Mouse (Mus musculus): Measurements from ENCODE around the gene Dst. TPM values are rescaled to one million over a fixed set of nuclear protein-coding genes. Genes with fewer than 3 reads are reported as not detected.

The Dst gene
- polyA plus RNA-seq, 1 experiment from 2014 or later: 63.1 TPM

- Histone ChIP-seq H3K36me3 (replicated peaks; ENCODE audit: control insufficient read depth, insufficient read depth) (no peaks in the 10 kb centered on the region), H3K4me2 (replicated peaks) (no peak overlapping the region), H3K27me3 (ENCODE audit: control insufficient read depth, insufficient read depth, low read length) (no peaks in the 10 kb centered on the region), H3K4me3 (replicated peaks; ENCODE audit: low read length) (no peak overlapping the region), H3K9me3 (ENCODE audit: control insufficient read depth, low read length) (0 out of 2 replicates have a peak, but pooled peaks cover 9% of the 10 kb centered on the region), H3K9ac (no peak overlapping the region), H3K27ac (no peak overlapping the region), H3K4me1 (replicated peaks; ENCODE audit: control insufficient read depth, insufficient read depth, low read length) (no peaks in the 10 kb centered on the region)
- no peak for DNase-seq (ENCODE audit: low spot score)
- 91% methylated on average over 13 of the region's 13 CpGs for WGBS
- no peak for ATAC-seq (ENCODE audit: low FRiP score)
Measured at GRCm38 (mm10) chr1:33989643-33990042, 81.6 kb downstream of the Dst start.

DNA sequence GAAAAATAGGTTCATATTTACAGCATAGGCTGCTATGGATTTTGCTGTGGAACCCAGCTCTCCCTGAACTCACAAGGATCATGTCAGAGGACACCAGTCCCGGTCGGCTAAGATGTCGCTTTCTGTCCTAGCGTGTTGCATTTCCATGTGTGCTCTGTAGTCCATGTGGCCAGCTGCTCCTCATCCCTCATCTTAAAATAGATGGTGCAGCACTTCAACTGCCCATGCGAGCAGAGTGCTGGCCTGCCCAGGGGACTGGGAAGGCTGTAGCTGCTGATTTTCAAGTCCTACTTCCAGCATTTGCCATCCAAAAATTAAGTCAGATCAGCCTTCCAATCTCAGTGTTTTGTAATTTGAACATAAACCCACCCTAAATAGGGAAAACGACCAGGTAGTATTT, 83.0 kb downstream of the Dst start:
- Histone ChIP-seq H3K4me3 (replicated peaks; ENCODE audit: low read length) (no peak overlapping the region), H3K27ac (no peak overlapping the region), H3K27me3 (ENCODE audit: control insufficient read depth, insufficient read depth, low read length) (no peaks in the 10 kb centered on the region), H3K9ac (no peak overlapping the region), H3K4me2 (replicated peaks) (no peak overlapping the region), H3K4me1 (replicated peaks; ENCODE audit: control insufficient read depth, insufficient read depth, low read length) (no peaks in the 10 kb centered on the region), H3K9me3 (ENCODE audit: control insufficient read depth, low read length) (0 out of 2 replicates have a peak, but pooled peaks cover 2% of the 10 kb centered on the region), H3K36me3 (replicated peaks; ENCODE audit: control insufficient read depth, insufficient read depth) (no peaks in the 10 kb centered on the region)
- ATAC-seq (ENCODE audit: low FRiP score): no peak
- no peak for DNase-seq (ENCODE audit: low spot score)
- WGBS: 91% methylated on average over 6 of the region's 6 CpGs

DNA sequence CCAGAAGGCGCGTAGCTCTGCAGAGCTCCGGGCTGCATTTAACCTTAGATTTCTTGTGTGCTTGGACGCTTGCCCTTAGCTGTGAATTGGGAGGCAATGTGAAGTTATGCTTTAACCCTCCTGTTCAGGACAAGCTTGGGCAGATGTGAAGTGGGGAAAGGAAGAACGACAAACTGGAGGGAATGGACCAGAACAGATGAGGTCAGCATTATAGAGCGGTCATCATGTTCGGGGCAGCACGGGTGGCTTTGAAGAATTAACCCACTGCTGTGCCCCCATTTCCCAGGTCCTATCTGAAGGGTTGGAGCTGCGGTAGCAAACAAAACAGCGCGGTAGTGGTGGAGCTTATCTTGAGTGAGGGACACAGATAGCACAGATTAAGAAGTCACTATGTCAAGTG, 84.8 kb downstream of the Dst start:
- Histone ChIP-seq H3K4me2 (replicated peaks) (no peak overlapping the region), H3K4me1 (replicated peaks; ENCODE audit: control insufficient read depth, insufficient read depth, low read length) (no peaks in the 10 kb centered on the region), H3K4me3 (replicated peaks; ENCODE audit: low read length) (no peak overlapping the region), H3K36me3 (replicated peaks; ENCODE audit: control insufficient read depth, insufficient read depth) (no peaks in the 10 kb centered on the region), H3K27ac (no peak overlapping the region), H3K9ac (no peak overlapping the region), H3K27me3 (ENCODE audit: control insufficient read depth, insufficient read depth, low read length) (no peaks in the 10 kb centered on the region), H3K9me3 (ENCODE audit: control insufficient read depth, low read length) (no peaks in the 10 kb centered on the region)
- no peak for ATAC-seq (ENCODE audit: low FRiP score)
- DNase-seq (ENCODE audit: low spot score): no peak
- 90% methylated on average over 11 of the region's 11 CpGs for WGBS

DNA sequence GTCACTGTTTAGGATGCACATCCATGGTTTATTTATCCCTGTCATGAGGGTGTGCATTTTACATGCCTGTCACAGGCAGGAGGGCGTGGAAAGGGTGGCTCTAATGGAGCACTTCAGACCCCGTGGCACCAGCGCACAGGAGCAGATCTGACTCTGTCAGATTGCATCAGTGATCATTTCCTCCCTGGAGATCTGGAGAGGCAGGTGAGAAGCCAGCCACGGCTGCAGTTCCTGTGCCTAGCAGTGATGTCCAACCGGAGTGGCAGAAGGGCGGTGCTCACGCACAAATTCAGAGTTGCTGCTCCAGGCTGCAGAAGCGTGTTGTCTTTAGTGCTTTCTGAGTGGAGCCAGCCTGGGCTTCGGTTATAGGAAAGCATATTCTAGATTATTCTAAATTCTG, 86.2 kb downstream of the Dst start:
- Histone ChIP-seq H3K4me3 (replicated peaks; ENCODE audit: low read length) (no peak overlapping the region), H3K9ac (no peak overlapping the region), H3K9me3 (ENCODE audit: control insufficient read depth, low read length) (no peaks in the 10 kb centered on the region), H3K4me2 (replicated peaks) (no peak overlapping the region), H3K4me1 (replicated peaks; ENCODE audit: control insufficient read depth, insufficient read depth, low read length) (no peaks in the 10 kb centered on the region), H3K27me3 (ENCODE audit: control insufficient read depth, insufficient read depth, low read length) (no peaks in the 10 kb centered on the region), H3K27ac (no peak overlapping the region), H3K36me3 (replicated peaks; ENCODE audit: control insufficient read depth, insufficient read depth) (no peaks in the 10 kb centered on the region)
- ATAC-seq (ENCODE audit: low FRiP score) (no peak), DNase-seq (ENCODE audit: low spot score) (no peak)
- WGBS: 73% methylated on average over 9 of the region's 9 CpGs

- Histone ChIP-seq H3K4me3 (replicated peaks; ENCODE audit: low read length) (no peak overlapping the region), H3K36me3 (replicated peaks; ENCODE audit: control insufficient read depth, insufficient read depth) (no peaks in the 10 kb centered on the region), H3K9me3 (ENCODE audit: control insufficient read depth, low read length) (no peaks in the 10 kb centered on the region), H3K27ac (no peak overlapping the region), H3K27me3 (ENCODE audit: control insufficient read depth, insufficient read depth, low read length) (no peaks in the 10 kb centered on the region), H3K4me2 (replicated peaks) (no peak overlapping the region), H3K4me1 (replicated peaks; ENCODE audit: control insufficient read depth, insufficient read depth, low read length) (no peaks in the 10 kb centered on the region), H3K9ac (no peak overlapping the region)
- WGBS: 85% methylated on average over 6 of the region's 6 CpGs
- DNase-seq (ENCODE audit: low spot score) (no peak), ATAC-seq (ENCODE audit: low FRiP score) (no peak)
Measured at GRCm38 (mm10) chr1:33995386-33995785, 87.4 kb downstream of the Dst start.

DNA sequence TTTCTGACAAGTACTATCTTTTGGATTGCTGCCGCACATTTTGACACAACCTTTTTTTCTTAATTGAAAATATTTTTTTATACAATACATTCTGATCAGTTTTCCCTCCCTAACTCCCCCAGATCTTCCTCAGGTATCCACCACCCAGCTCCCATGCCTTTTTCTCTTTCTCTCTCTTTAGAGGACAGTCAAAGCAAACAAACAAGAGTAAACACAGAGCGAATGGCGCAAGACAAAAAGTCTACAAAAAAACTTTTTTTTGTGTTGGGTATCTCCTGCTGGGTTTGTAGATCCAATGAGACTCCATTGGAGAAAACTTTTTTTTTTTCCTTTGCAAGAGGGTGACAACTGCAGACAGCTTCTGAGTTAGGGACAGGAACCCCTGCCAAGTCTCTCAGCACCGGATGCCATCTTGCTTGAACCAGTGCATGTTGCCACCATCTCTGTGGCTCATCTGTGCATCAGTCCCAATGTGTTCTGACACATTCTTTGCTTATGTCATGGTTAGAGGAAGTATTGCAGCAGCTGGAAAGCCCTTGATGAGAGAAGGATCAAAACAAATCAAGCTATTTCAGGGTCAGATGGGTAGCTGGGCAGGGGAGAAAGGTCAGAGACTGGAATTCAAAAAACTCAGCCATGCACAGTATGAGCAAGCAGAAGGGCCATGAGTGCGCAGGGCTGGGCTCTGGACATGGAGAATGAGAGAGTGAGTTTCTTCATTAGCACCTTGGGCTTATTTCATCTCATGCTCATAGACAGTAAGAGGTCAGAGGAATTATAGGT, 88.3 kb downstream of the Dst start:
- H3K36me3 ChIP-seq (replicated peaks; ENCODE audit: control insufficient read depth, insufficient read depth): no peaks in the 10 kb centered on the region
- no peak overlapping the region for H3K4me3 ChIP-seq (replicated peaks; ENCODE audit: low read length)
- no peak for DNase-seq (ENCODE audit: low spot score)
- no peaks in the 10 kb centered on the region for H3K4me1 ChIP-seq (replicated peaks; ENCODE audit: control insufficient read depth, insufficient read depth, low read length)
- no peak overlapping the region for H3K9ac ChIP-seq
- no peak for ATAC-seq (ENCODE audit: low FRiP score)
- WGBS: 76% methylated on average over 5 of the region's 5 CpGs
- H3K27me3 ChIP-seq (ENCODE audit: control insufficient read depth, insufficient read depth, low read length): no peaks in the 10 kb centered on the region
- no peak overlapping the region for H3K27ac ChIP-seq
- no peak overlapping the region for H3K4me2 ChIP-seq (replicated peaks)
- H3K9me3 ChIP-seq (ENCODE audit: control insufficient read depth, low read length): no peaks in the 10 kb centered on the region

- no peak overlapping the region for H3K27ac ChIP-seq
- ATAC-seq (ENCODE audit: low FRiP score) (no peak), DNase-seq (ENCODE audit: low spot score) (no peak)
- 93% methylated on average over 4 of the region's 4 CpGs for WGBS
- H3K36me3 ChIP-seq (replicated peaks; ENCODE audit: control insufficient read depth, insufficient read depth): no peaks in the 10 kb centered on the region
- no peak overlapping the region for H3K9ac ChIP-seq
- H3K9me3 ChIP-seq (ENCODE audit: control insufficient read depth, low read length): no peaks in the 10 kb centered on the region
- H3K4me3 ChIP-seq (replicated peaks; ENCODE audit: low read length): no peak overlapping the region
- H3K4me2 ChIP-seq (replicated peaks): no peak overlapping the region
- H3K4me1 ChIP-seq (replicated peaks; ENCODE audit: control insufficient read depth, insufficient read depth, low read length): peaks cover 16% of the 10 kb centered on the region
- no peaks in the 10 kb centered on the region for H3K27me3 ChIP-seq (ENCODE audit: control insufficient read depth, insufficient read depth, low read length)
Measured at GRCm38 (mm10) chr1:34002321-34002720, 94.3 kb downstream of the Dst start.

- Histone ChIP-seq H3K27ac (no peak overlapping the region), H3K9ac (no peak overlapping the region), H3K4me3 (replicated peaks; ENCODE audit: low read length) (no peak overlapping the region), H3K4me1 (replicated peaks; ENCODE audit: control insufficient read depth, insufficient read depth, low read length) (peaks cover 22% of the 10 kb centered on the region), H3K9me3 (ENCODE audit: control insufficient read depth, low read length) (no peaks in the 10 kb centered on the region), H3K27me3 (ENCODE audit: control insufficient read depth, insufficient read depth, low read length) (no peaks in the 10 kb centered on the region), H3K36me3 (replicated peaks; ENCODE audit: control insufficient read depth, insufficient read depth) (no peaks in the 10 kb centered on the region), H3K4me2 (replicated peaks) (no peak overlapping the region)
- WGBS: 44% methylated on average over 9 of the region's 9 CpGs
- no peak for DNase-seq (ENCODE audit: low spot score)
- ATAC-seq (ENCODE audit: low FRiP score): no peak
Measured at GRCm38 (mm10) chr1:34002970-34003369, 94.9 kb downstream of the Dst start.

- Histone ChIP-seq H3K27me3 (ENCODE audit: control insufficient read depth, insufficient read depth, low read length) (no peaks in the 10 kb centered on the region), H3K4me1 (replicated peaks; ENCODE audit: control insufficient read depth, insufficient read depth, low read length) (peaks cover 35% of the 10 kb centered on the region), H3K36me3 (replicated peaks; ENCODE audit: control insufficient read depth, insufficient read depth) (no peaks in the 10 kb centered on the region), H3K9ac (peak overlapping the region; percentile 6; the same call in 1 of the 2 replicates), H3K4me3 (replicated peaks; ENCODE audit: low read length) (peak overlapping the region; percentile 65), H3K9me3 (ENCODE audit: control insufficient read depth, low read length) (no peaks in the 10 kb centered on the region), H3K27ac (peak overlapping the region; percentile 88), H3K4me2 (replicated peaks) (peak overlapping the region; percentile 75)
- DNase-seq (ENCODE audit: low spot score): no peak
- peak; percentile 3; the same call in 1 of the 2 replicates for ATAC-seq (ENCODE audit: low FRiP score)
- 3% methylated on average over 10 of the region's 10 CpGs for WGBS
Measured at GRCm38 (mm10) chr1:34005238-34005725, 97.3 kb downstream of the Dst start.
